Mouse (Mus musculus) spleen, adult 12 weeks (tissue): Measurements from ENCODE around the gene Hmga1.

Experiments
- DNase-seq: peaks from one replicate; pipeline ENCODE4 v3.0.0; 2022; ENCODE audit warnings: low spot score

Hmga1 gene

DNA sequence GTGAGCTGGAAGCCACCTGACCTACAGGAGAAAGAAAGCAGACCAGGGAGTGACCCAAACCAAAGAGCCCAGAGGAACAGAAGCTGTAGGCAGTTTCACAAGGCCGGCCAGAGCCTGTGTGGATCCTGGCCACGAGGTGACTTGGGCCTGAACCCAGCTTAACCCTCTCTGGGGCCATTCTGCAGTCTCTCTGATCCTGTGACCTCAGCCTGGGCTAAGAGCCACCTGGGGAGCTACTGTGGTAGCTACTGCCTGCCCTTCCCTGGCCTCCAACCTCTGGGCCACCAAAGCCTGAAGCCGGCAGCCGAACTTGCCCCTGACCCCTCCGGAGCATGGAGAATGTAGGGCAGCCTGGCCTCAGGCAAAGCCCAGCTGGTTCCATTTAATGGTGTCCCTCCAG is 27.5 kb upstream of the Hmga1 start:
- DNase-seq: no peak

- no peak for DNase-seq
Measured at GRCm38 (mm10) chr17:27532095-27532494, 24.2 kb upstream of the Hmga1 start.

DNA sequence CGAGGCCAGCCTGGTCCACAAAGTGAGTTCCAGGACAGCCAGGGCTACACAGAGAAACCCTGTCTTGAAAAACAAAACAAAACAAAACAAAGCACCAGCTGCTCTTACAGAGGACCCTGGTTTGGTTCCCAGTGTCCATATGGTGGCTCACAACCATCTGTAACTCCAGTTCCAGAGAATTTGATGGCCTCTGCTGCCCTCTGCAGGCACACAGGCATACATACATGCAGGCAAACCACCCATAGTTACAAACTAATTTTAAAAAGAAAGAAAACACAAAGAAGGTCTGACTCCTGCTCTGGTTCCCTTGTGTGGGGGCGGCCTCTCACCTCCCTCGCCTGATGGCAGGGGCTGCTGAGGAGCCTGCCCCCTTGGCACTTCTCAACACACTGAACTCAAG is 22.9 kb upstream of the Hmga1 start:
- no peak for DNase-seq

- DNase-seq: peak; percentile 72
Measured at GRCm38 (mm10) chr17:27534718-27535117, 21.6 kb upstream of the Hmga1 start.

DNA sequence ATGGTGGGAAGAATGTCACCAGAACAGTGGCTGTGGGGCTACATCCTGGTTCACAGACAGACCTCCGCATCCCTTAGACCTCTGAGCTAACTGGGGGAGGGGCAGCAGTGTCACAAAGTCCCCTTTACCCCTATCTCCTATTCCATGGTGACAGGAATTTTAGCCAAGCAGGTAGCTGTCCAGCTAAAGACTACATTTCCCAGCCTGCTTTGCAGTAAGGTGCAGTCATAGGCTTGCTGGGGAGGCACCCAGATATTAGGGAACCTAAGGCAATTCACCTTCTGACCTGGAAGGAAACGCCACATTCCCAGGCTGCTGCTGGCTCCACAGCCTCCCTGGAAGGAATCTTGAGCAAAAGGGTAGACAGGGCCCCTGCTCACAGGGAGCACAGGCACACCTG is 15.0 kb upstream of the Hmga1 start:
- DNase-seq: no peak

- DNase-seq: no peak
Measured at GRCm38 (mm10) chr17:27541984-27542383, 14.3 kb upstream of the Hmga1 start.

DNA sequence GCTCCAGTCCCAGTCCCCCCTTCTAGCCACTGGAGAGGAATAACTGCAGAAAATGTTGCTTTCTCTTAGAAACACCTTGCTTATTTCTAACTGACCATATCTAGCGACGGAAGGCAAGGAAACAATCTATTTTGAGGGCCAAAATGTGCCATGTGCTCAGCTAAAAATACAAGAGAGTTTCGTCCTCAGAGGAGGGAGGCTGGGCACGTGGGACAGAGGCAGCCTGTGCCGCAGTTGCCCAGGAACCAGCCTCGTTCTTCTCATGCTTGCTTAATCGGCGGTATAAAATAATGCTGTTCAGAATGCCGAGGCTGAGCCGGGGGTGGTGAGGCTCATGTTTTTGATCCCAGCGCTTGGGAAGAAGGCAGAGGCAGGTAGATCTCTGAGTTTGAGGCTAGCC is 11.7 kb upstream of the Hmga1 start:
- no peak for DNase-seq

DNA sequence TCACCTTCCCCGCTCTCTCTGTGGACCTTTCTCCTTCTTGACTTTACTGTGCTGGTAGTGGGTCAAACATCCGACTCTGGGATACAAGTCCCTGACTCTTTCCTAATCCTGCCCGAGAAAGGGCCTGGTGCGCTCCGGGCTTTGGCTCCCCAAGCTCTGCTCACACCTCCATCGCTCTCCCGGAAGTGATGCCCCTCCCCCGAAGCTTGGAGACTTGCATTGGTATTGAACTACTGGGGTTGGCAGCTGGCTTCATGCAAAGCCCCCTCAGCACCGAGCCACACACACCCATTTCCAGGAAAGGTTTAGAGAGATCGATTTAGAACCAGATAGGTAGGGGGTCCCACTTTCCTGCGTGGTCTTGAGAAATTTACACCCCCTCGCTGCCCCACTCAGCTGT is 10.3 kb upstream of the Hmga1 start:
- DNase-seq: no peak

GRCm38 (mm10) chr17:27546574-27547085 is 9.7 kb upstream of the Hmga1 start:
- no peak for DNase-seq

- no peak for DNase-seq
Measured at GRCm38 (mm10) chr17:27547253-27547868, 8.9 kb upstream of the Hmga1 start.

- no peak for DNase-seq
Measured at GRCm38 (mm10) chr17:27549234-27549633, 7.1 kb upstream of the Hmga1 start.

- DNase-seq: no peak
Measured at GRCm38 (mm10) chr17:27551393-27551940, 4.8 kb upstream of the Hmga1 start.

DNA sequence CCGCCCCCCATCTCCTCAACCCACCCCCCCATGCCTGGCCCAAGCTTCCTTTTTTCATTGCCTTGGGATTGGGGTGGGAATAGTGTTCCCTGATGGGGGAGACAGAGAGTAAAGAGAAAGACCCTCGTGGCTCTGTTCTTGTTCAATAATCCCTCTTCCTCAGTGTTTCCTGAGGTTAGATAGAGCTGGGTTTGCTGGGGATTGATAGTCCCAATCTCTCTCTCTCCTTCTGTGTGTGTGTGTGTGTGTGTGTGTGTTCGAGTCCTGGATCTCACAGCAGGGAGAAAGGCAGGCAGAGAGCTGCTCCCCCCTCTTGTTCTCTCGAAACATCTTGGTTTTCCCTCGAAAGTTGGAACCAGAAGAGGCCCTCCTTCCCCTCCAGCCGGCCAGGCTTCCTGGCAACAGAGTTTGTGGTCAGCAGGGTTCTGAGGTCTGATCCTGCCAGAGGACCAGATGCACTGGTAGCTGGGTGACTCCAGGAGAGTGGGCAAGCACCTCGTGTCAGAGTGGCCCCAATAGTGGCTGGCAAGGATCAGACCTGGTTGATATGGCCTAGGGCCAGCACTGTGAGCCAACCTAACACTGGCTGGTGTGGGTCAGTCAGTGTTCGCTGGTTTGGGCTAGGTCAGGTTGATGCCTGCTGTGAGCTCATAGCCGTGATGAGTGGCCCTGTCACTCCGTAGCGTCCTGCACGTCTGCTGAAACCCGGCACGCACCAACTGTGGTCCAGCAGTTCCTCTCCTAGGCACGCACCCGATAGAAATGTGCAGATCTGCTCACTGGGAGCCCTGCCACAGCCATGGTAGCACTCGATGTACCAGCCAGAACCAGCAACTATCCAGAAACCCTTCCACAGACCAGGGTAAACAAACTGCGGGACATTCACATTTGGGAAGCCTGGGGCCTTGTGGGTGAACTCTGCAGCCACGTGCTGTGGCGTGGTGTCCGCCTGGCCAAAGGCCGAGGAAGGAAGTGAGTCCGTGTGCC is 3.8 kb upstream of the Hmga1 start:
- no peak for DNase-seq

- no peak for DNase-seq
Measured at GRCm38 (mm10) chr17:27554062-27554960, 2.0 kb upstream of the Hmga1 start.

GRCm38 (mm10) chr17:27555075-27555511 is 1.2 kb upstream of the Hmga1 start:
- peak; percentile 27 for DNase-seq

GRCm38 (mm10) chr17:27555512-27556172 is 655 bp upstream of the Hmga1 start:
- peak; percentile 73 for DNase-seq

- peak; percentile 27 for DNase-seq
Measured at GRCm38 (mm10) chr17:27557181-27557926, 1.1 kb downstream of the Hmga1 start.

GRCm38 (mm10) chr17:27557927-27558661 is 1.8 kb downstream of the Hmga1 start:
- no peak for DNase-seq

GRCm38 (mm10) chr17:27558845-27559244 is 2.5 kb downstream of the Hmga1 start:
- no peak for DNase-seq

GRCm38 (mm10) chr17:27559596-27559995 is 3.3 kb downstream of the Hmga1 start:
- DNase-seq: no peak
